ENCODE assay signal across 20 mouse cellular contexts in genomic region chr3:32032381-32032780, GRCm38 (mm10).
DNase-seq lines count a peak whose midpoint lies in the region; ATAC-seq lines count a peak whose summit lies in the region.
"Had no signal": no experiment of that assay in that cellular context is flagged by ENCODE, and none has a peak within 500 bp of the region (broad histone marks: within the 10 kb centered on the region; RNA-seq: fewer than 3 reads in every experiment).

No protein-coding gene starts in this region.

- H3K4me1 ChIP-seq in forebrain, embryonic 12.5 days = no peaks in the 10 kb centered on the region
- 0 out of 2 replicates have a peak, but pooled peaks cover 4% of the 10 kb centered on the region for H3K4me1 ChIP-seq in forebrain, embryonic 15.5 days
- H3K4me1 ChIP-seq in neural tube, embryonic 14.5 days (ENCODE audit: control insufficient read depth, insufficient read depth, low read length) = no peaks in the 10 kb centered on the region
- no peaks in the 10 kb centered on the region for H3K4me1 ChIP-seq in neural tube, embryonic 15.5 days
- no peaks in the 10 kb centered on the region for H3K4me1 ChIP-seq in forebrain, embryonic 14.5 days (ENCODE audit: control insufficient read depth, insufficient read depth, low read length)
- H3K4me1 ChIP-seq in midbrain, embryonic 16.5 days (ENCODE audit: control insufficient read depth, insufficient read depth, low read length) = no peaks in the 10 kb centered on the region
- H3K4me1 ChIP-seq: embryonic facial prominence, embryonic 15.5 days; limb, embryonic 15.5 days had no signal

- H3K27ac ChIP-seq in forebrain, embryonic 12.5 days = no peak overlapping the region
- H3K27ac ChIP-seq in forebrain, embryonic 15.5 days (replicated peaks) = no peak overlapping the region
- H3K27ac ChIP-seq in neural tube, embryonic 14.5 days (ENCODE audit: low read depth, low read length) = no peak overlapping the region
- no peak overlapping the region for H3K27ac ChIP-seq in neural tube, embryonic 15.5 days (replicated peaks)
- no peak overlapping the region for H3K27ac ChIP-seq in forebrain, embryonic 14.5 days (ENCODE audit: low read depth, low read length)
- no peak overlapping the region for H3K27ac ChIP-seq in midbrain, embryonic 16.5 days (ENCODE audit: low read length)
- H3K27ac ChIP-seq: embryonic facial prominence, embryonic 15.5 days; limb, embryonic 15.5 days had no signal

- H3K9me3 ChIP-seq in forebrain, embryonic 12.5 days = no peaks in the 10 kb centered on the region
- no peaks in the 10 kb centered on the region for H3K9me3 ChIP-seq in forebrain, embryonic 15.5 days
- H3K9me3 ChIP-seq in neural tube, embryonic 14.5 days (ENCODE audit: control insufficient read depth, low read length) = no peaks in the 10 kb centered on the region
- no peaks in the 10 kb centered on the region for H3K9me3 ChIP-seq in neural tube, embryonic 15.5 days (replicated peaks)
- H3K9me3 ChIP-seq in forebrain, embryonic 14.5 days (replicated peaks; ENCODE audit: control insufficient read depth, low read length) = no peaks in the 10 kb centered on the region
- no peaks in the 10 kb centered on the region for H3K9me3 ChIP-seq in midbrain, embryonic 16.5 days (replicated peaks; ENCODE audit: control insufficient read depth, low read length, poor library complexity, severe bottlenecking)
- H3K9me3 ChIP-seq: embryonic facial prominence, embryonic 15.5 days; limb, embryonic 15.5 days had no signal

- H3K4me2 ChIP-seq in forebrain, embryonic 12.5 days = no peak overlapping the region
- no peak overlapping the region for H3K4me2 ChIP-seq in forebrain, embryonic 15.5 days (replicated peaks)
- H3K4me2 ChIP-seq in neural tube, embryonic 14.5 days (ENCODE audit: low read depth, low read length) = no peak overlapping the region
- no peak overlapping the region for H3K4me2 ChIP-seq in neural tube, embryonic 15.5 days
- no peak overlapping the region for H3K4me2 ChIP-seq in forebrain, embryonic 14.5 days (ENCODE audit: low read length)
- no peak overlapping the region for H3K4me2 ChIP-seq in midbrain, embryonic 16.5 days (ENCODE audit: low read length)
- H3K4me2 ChIP-seq: embryonic facial prominence, embryonic 15.5 days; limb, embryonic 15.5 days had no signal

- no peaks in the 10 kb centered on the region for H3K27me3 ChIP-seq in forebrain, embryonic 12.5 days
- H3K27me3 ChIP-seq in forebrain, embryonic 15.5 days = no peaks in the 10 kb centered on the region
- no peaks in the 10 kb centered on the region for H3K27me3 ChIP-seq in neural tube, embryonic 14.5 days (ENCODE audit: control insufficient read depth, insufficient read depth, low read length)
- H3K27me3 ChIP-seq in neural tube, embryonic 15.5 days (replicated peaks) = no peaks in the 10 kb centered on the region
- no peaks in the 10 kb centered on the region for H3K27me3 ChIP-seq in forebrain, embryonic 14.5 days (replicated peaks; ENCODE audit: control insufficient read depth, insufficient read depth, low read length)
- H3K27me3 ChIP-seq in midbrain, embryonic 16.5 days (ENCODE audit: control insufficient read depth, insufficient read depth, low read depth, low read length) = no peaks in the 10 kb centered on the region
- H3K27me3 ChIP-seq: embryonic facial prominence, embryonic 15.5 days; limb, embryonic 15.5 days had no signal

- peak; percentile 17 for DNase-seq in forebrain, embryonic 14.5 days (ENCODE audit: low spot score)
- no peak for DNase-seq in frontal cortex, adult 2 months (ENCODE audit: extremely low spot score in 1 of 2, low spot score in 1 of 2)
- DNase-seq: adrenal gland, postnatal 10 days; B cell, adult 2 months; embryo, embryonic 11 days; gastrocnemius, postnatal 14 days; kidney, adult 9 months; kidney, postnatal 36 days; liver, postnatal 0 days; right cerebral cortex, postnatal 4 days; thymus, postnatal 36 days had no signal

- no peak overlapping the region for H3K4me3 ChIP-seq in forebrain, embryonic 12.5 days (replicated peaks)
- no peak overlapping the region for H3K4me3 ChIP-seq in forebrain, embryonic 15.5 days
- H3K4me3 ChIP-seq in neural tube, embryonic 14.5 days (ENCODE audit: low read depth, low read length) = no peak overlapping the region
- no peak overlapping the region for H3K4me3 ChIP-seq in neural tube, embryonic 15.5 days (replicated peaks)
- H3K4me3 ChIP-seq in forebrain, embryonic 14.5 days (ENCODE audit: low read depth, low read length) = no peak overlapping the region
- no peak overlapping the region for H3K4me3 ChIP-seq in midbrain, embryonic 16.5 days (ENCODE audit: low read depth, low read length)
- H3K4me3 ChIP-seq: embryonic facial prominence, embryonic 15.5 days; limb, embryonic 15.5 days had no signal

- no peaks in the 10 kb centered on the region for H3K36me3 ChIP-seq in forebrain, embryonic 12.5 days (replicated peaks)
- H3K36me3 ChIP-seq in forebrain, embryonic 15.5 days = no peaks in the 10 kb centered on the region
- no peaks in the 10 kb centered on the region for H3K36me3 ChIP-seq in neural tube, embryonic 14.5 days (ENCODE audit: control insufficient read depth, insufficient read depth, low read length)
- no peaks in the 10 kb centered on the region for H3K36me3 ChIP-seq in neural tube, embryonic 15.5 days
- no peaks in the 10 kb centered on the region for H3K36me3 ChIP-seq in forebrain, embryonic 14.5 days (ENCODE audit: control insufficient read depth, insufficient read depth, low read length)
- no peaks in the 10 kb centered on the region for H3K36me3 ChIP-seq in midbrain, embryonic 16.5 days (ENCODE audit: control insufficient read depth, insufficient read depth, low read length)
- H3K36me3 ChIP-seq: embryonic facial prominence, embryonic 15.5 days; limb, embryonic 15.5 days had no signal

- H3K9ac ChIP-seq in forebrain, embryonic 12.5 days = no peak overlapping the region
- no peak overlapping the region for H3K9ac ChIP-seq in forebrain, embryonic 15.5 days (replicated peaks)
- H3K9ac ChIP-seq in neural tube, embryonic 14.5 days (replicated peaks; ENCODE audit: low read depth, low read length) = no peak overlapping the region
- H3K9ac ChIP-seq in neural tube, embryonic 15.5 days (replicated peaks) = no peak overlapping the region
- no peak overlapping the region for H3K9ac ChIP-seq in forebrain, embryonic 14.5 days (ENCODE audit: low read length)
- H3K9ac ChIP-seq in midbrain, embryonic 16.5 days (ENCODE audit: low read depth, low read length) = no peak overlapping the region
- H3K9ac ChIP-seq: embryonic facial prominence, embryonic 15.5 days; limb, embryonic 15.5 days; liver, postnatal 0 days had no signal

- WGBS in forebrain, embryonic 12.5 days = 67% methylated on average over 9 of the region's 9 CpGs
- WGBS in forebrain, embryonic 15.5 days = 53% methylated on average over 9 of the region's 9 CpGs
- 54% methylated on average over 9 of the region's 9 CpGs for WGBS in neural tube, embryonic 14.5 days
- 55% methylated on average over 9 of the region's 9 CpGs for WGBS in neural tube, embryonic 15.5 days
- WGBS in forebrain, embryonic 14.5 days = 46% methylated on average over 9 of the region's 9 CpGs
- 34% methylated on average over 9 of the region's 9 CpGs for WGBS in midbrain, embryonic 16.5 days

- ATAC-seq in forebrain, embryonic 12.5 days (ENCODE audit: low FRiP score) = 0 out of 2 replicates have a peak, but pooled peaks have one; percentile 39
- no peak for ATAC-seq in forebrain, embryonic 15.5 days (replicated peaks)
- ATAC-seq in neural tube, embryonic 14.5 days (ENCODE audit: low read depth) = peak; percentile 59; the same call in 1 of the 2 replicates
- no peak for ATAC-seq in neural tube, embryonic 15.5 days (ENCODE audit: low FRiP score)
- ATAC-seq in forebrain, embryonic 14.5 days = peak; percentile 61; the same call in 1 of the 2 replicates
- peak; percentile 68 for ATAC-seq in midbrain, embryonic 16.5 days
- no peak for ATAC-seq in megakaryocyte progenitor cell, adult 5-6 weeks (replicated peaks; ENCODE audit: poor library complexity)
- ATAC-seq: inflammation-experienced regulatory T-cells, adult 6 months; liver, postnatal 0 days had no signal

Comparison
In these comparisons a context has a peak if more than half of its experiments do, and no peak if none do; other contexts are left out.
1. ATAC-seq: peak in forebrain, embryonic 12.5 days (single experiment), neural tube, embryonic 14.5 days (single experiment), forebrain, embryonic 14.5 days (single experiment) and midbrain, embryonic 16.5 days (single experiment); none in forebrain, embryonic 15.5 days (single experiment), neural tube, embryonic 15.5 days (single experiment) and megakaryocyte progenitor cell, adult 5-6 weeks (single experiment).